Mouse (Mus musculus) small intestine, adult 2 months (tissue): ENCODE results near the gene Prrt1.

Experiments used
- CTCF ChIP-seq: fragments of 200-500 bp; IDR thresholded peaks from 2 replicates; pipeline ENCODE4 v1.5.1; 2012; ENCODE audit warnings: low read depth, mild to moderate bottlenecking, control low read depth, inconsistent platforms, low read length, moderate library complexity, mixed read lengths; ENCODE audit not compliant: insufficient replicate concordance, insufficient read length; ENCODE audit errors: extremely low read depth
- POLR2A ChIP-seq: fragments of 200-500 bp; IDR thresholded peaks from 2 replicates; pipeline ENCODE4 v1.6.1; 2012; ENCODE audit warnings: low read depth, mild to moderate bottlenecking, control low read depth, inconsistent platforms, low read length, moderate library complexity

DNA sequence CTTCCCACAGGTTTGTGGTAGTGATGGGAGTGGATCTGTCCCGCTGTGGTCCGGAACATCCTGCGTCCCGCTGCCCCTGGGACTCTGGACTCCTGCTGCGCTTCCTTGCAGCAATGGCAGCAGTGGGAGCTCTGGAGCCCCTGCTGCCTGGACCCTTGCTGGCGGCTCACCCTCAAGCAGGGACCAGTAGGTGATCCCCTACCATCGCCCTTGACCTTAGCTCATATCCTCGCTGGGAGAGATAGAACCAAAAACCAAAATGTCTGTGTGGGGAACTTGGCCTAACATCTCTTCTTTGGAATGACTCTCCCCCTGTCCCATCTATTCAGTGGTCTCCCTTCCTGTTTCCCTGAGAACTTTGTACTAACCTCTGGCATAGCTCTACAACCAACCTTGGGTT lies 45.5 kb upstream of the Prrt1 start:
- TF ChIP-seq CTCF: no peak
- TF ChIP-seq POLR2A: no peak
